Mouse (Mus musculus) G1E (cell line): ENCODE results near the gene Lrrfip2. TPM values are rescaled to one million over a fixed set of nuclear protein-coding genes. Genes with fewer than 3 reads are reported as not detected.

Experiments
- ATAC-seq: 2 replicates; pipeline ENCODE4 v1.8.0; 2016; ENCODE audit warnings: mild to moderate bottlenecking; ENCODE audit not compliant: insufficient number of reproducible peaks, poor library complexity, low FRiP score, severe bottlenecking; ENCODE audit errors: extremely low read depth
- DNase-seq: peaks from one replicate; pipeline ENCODE4 v3.0.0; 2012; ENCODE audit warnings: low spot score
- H3K27me3 ChIP-seq: 2 replicates; pipeline ENCODE4 v1.6.1; 2012; ENCODE audit warnings: mild to moderate bottlenecking, low read length, inconsistent platforms; ENCODE audit not compliant: insufficient read depth
- H3K36me3 ChIP-seq: replicated peaks from 2 replicates; pipeline ENCODE3; 2012; ENCODE audit warnings: mild to moderate bottlenecking, inconsistent platforms
- H3K4me1 ChIP-seq: 2 replicates; pipeline ENCODE4 v1.6.1; 2012; ENCODE audit warnings: low read depth, low read length, inconsistent platforms, mixed read lengths; ENCODE audit not compliant: insufficient read depth
- H3K4me3 ChIP-seq: 2 replicates; pipeline ENCODE4 v1.5.1; 2012; ENCODE audit warnings: low read depth, mild to moderate bottlenecking, inconsistent platforms, low read length, moderate library complexity, mixed read lengths
- H3K9me3 ChIP-seq: replicated peaks from 2 replicates; pipeline ENCODE4 v1.6.1; 2012; ENCODE audit warnings: inconsistent platforms
- CTCF ChIP-seq: IDR thresholded peaks from 2 replicates; pipeline ENCODE4 v1.5.1; 2012; ENCODE audit warnings: low read depth, low read length, inconsistent platforms, mixed read lengths
- GATA1 ChIP-seq: IDR thresholded peaks from 2 replicates; pipeline ENCODE4 v1.6.1; 2012; ENCODE audit warnings: borderline replicate concordance, low read length, inconsistent platforms, mixed read lengths
- GATA2 ChIP-seq: IDR thresholded peaks from 2 replicates; pipeline ENCODE4 v1.6.1; 2012; ENCODE audit warnings: low read depth, low read length, inconsistent platforms, borderline replicate concordance
- POLR2AphosphoS5 ChIP-seq: IDR thresholded peaks from 2 replicates; pipeline ENCODE4 v1.6.1; 2012; ENCODE audit warnings: low read depth, low read length, inconsistent platforms; ENCODE audit not compliant: insufficient replicate concordance
- TAL1 ChIP-seq: conservative IDR thresholded peaks from 2 replicates; pipeline ENCODE4 v1.6.1; 2012; ENCODE audit warnings: low read depth, low read length, inconsistent platforms, mixed read lengths
- polyA plus RNA-seq: library from polyadenylated mRNA; stranded (reverse); fragments of >175 nt; gene quantifications from 2 replicates; pipeline ENCODE4 v1.2.3, GENCODE M21; 2012
- total RNA-seq, 2 experiments: library from RNA; stranded (forward) in 1 of 2; stranded (reverse) in 1 of 2; fragments of 200-1000 nt in 1 of 2; fragments of >200 nt in 1 of 2; fragmentation: Nextera tagmentation in 1 of 2; gene quantifications; 2 replicates each; pipeline ENCODE4 v1.2.3; 2014 to 2017

The Lrrfip2 gene
- total and polyA plus RNA-seq, 3 experiments = 14.3 to 38.4 (median 28.4) TPM

- Histone ChIP-seq H3K9me3 (no peaks in the 10 kb centered on the region), H3K4me3 (no peak overlapping the region), H3K27me3 (no peaks in the 10 kb centered on the region), H3K4me1 (no peaks in the 10 kb centered on the region), H3K36me3 (peaks cover 72% of the 10 kb centered on the region)
- TF ChIP-seq GATA1 = no peak
- no peak for DNase-seq
- ATAC-seq = no peak
Measured at GRCm38 (mm10) chr9:111221580-111221979, 104.2 kb downstream of the Lrrfip2 start.

GRCm38 (mm10) chr9:111223406-111223805 is 106.0 kb downstream of the Lrrfip2 start:
- H3K4me1 ChIP-seq = no peaks in the 10 kb centered on the region
- no peaks in the 10 kb centered on the region for H3K9me3 ChIP-seq
- no peak overlapping the region for H3K4me3 ChIP-seq
- DNase-seq (no peak), ATAC-seq (no peak)
- no peak for TF ChIP-seq GATA2
- TF ChIP-seq CTCF = no peak
- TF ChIP-seq TAL1 = no peak
- no peak for TF ChIP-seq POLR2AphosphoS5
- no peak for TF ChIP-seq GATA1
- H3K27me3 ChIP-seq = no peaks in the 10 kb centered on the region
- H3K36me3 ChIP-seq = peaks cover 83% of the 10 kb centered on the region

DNA sequence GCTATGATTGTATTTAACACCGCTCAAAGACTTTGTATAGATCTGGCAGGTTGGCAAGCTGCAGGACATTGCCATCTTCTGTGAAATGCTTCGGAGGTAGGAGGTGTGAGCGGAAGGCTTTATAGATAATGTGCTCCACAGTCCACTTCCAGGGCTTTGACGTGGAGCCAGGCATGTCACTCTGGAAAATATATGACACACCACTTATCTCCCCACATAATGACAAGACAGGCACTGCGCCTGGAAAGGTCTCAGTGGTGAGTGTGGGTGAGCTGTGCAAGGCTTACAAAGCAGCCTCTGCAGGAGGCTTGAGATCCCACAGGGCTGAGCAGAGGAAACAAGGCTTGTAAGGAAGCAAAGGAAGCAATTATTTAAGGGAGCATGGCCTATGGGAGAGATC is 111.1 kb downstream of the Lrrfip2 start:
- Histone ChIP-seq H3K4me1 (no peaks in the 10 kb centered on the region), H3K9me3 (no peaks in the 10 kb centered on the region), H3K27me3 (no peaks in the 10 kb centered on the region), H3K4me3 (no peak overlapping the region), H3K36me3 (peaks cover 87% of the 10 kb centered on the region)
- TF ChIP-seq POLR2AphosphoS5 (no peak), TAL1 (no peak), GATA1 (no peak), CTCF (no peak)
- ATAC-seq (no peak), DNase-seq (no peak)

DNA sequence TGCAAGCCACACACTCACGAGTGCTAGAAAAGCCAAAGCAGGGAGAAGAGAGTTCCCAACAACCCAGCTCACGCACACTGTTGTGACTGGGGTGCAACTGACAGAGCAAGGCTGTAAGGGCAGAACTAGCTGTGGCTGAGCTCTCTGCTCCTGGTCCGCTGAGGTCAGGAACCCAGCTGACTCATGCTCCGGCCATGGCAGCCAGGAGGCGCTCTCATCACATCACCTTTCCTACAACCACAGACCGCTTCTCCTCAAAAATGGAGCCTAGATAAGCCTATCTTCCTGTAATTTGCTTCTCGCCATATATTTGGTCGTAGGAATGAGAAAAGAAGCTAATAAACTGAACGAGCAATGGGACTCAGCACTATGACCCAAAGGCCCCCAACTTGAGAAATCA is 117.3 kb downstream of the Lrrfip2 start:
- ATAC-seq (no peak), DNase-seq (no peak)
- H3K4me1 ChIP-seq = no peaks in the 10 kb centered on the region
- H3K36me3 ChIP-seq = peaks cover 90% of the 10 kb centered on the region
- H3K27me3 ChIP-seq = no peaks in the 10 kb centered on the region
- no peaks in the 10 kb centered on the region for H3K9me3 ChIP-seq
- H3K4me3 ChIP-seq = no peak overlapping the region
- TF ChIP-seq GATA1 = no peak
- TF ChIP-seq POLR2AphosphoS5 = no peak
- no peak for TF ChIP-seq GATA2
- no peak for TF ChIP-seq TAL1
- TF ChIP-seq CTCF = no peak

- ATAC-seq (no peak), DNase-seq (no peak)
- no peak for TF ChIP-seq GATA1
- H3K4me1 ChIP-seq = no peaks in the 10 kb centered on the region
- no peak overlapping the region for H3K4me3 ChIP-seq
- no peaks in the 10 kb centered on the region for H3K9me3 ChIP-seq
- no peaks in the 10 kb centered on the region for H3K27me3 ChIP-seq
- H3K36me3 ChIP-seq = peaks cover 91% of the 10 kb centered on the region
Measured at GRCm38 (mm10) chr9:111237726-111238125, 120.3 kb downstream of the Lrrfip2 start.

- H3K4me3 ChIP-seq = no peak overlapping the region
- TF ChIP-seq TAL1 (no peak), CTCF (no peak)
- H3K4me1 ChIP-seq = no peaks in the 10 kb centered on the region
- DNase-seq (no peak), ATAC-seq (no peak)
- peaks cover 90% of the 10 kb centered on the region for H3K36me3 ChIP-seq
- H3K9me3 ChIP-seq = no peaks in the 10 kb centered on the region
- no peaks in the 10 kb centered on the region for H3K27me3 ChIP-seq
Measured at GRCm38 (mm10) chr9:111239821-111240220, 122.4 kb downstream of the Lrrfip2 start.

DNA sequence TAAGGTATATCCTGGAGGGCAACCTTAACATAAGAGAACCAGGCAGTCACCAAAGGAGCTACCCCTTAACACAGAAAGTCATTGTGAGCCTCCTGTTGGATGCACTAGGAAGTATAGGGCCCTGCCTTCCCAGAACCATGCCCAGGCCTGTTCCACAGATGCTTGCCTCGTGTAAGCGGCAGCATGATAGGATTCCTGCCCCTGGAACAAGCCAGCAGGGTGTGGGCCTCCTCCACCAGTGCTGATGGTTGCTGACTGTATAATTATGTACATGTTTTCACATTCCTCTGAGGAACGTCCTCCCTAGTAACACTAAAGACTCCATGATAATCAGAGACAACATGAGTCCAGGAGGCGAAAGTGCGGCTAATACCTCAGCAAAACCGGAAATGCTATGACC is 126.0 kb downstream of the Lrrfip2 start:
- H3K36me3 ChIP-seq = peaks cover 81% of the 10 kb centered on the region
- DNase-seq (no peak), ATAC-seq (no peak)
- H3K27me3 ChIP-seq = no peaks in the 10 kb centered on the region
- no peaks in the 10 kb centered on the region for H3K4me1 ChIP-seq
- no peaks in the 10 kb centered on the region for H3K9me3 ChIP-seq
- TF ChIP-seq GATA1 (no peak), CTCF (no peak), GATA2 (no peak), TAL1 (no peak), POLR2AphosphoS5 (no peak)
- no peak overlapping the region for H3K4me3 ChIP-seq
